Mouse (Mus musculus) megakaryocyte, embryonic 14.5 days (primary cell): ENCODE measurements around the gene Gm20388.

Source experiments
- FLI1 ChIP-seq: IDR thresholded peaks from 2 replicates; pipeline ENCODE4 v1.6.1; 2012; ENCODE audit warnings: low read length, inconsistent platforms, mixed read lengths
- GATA1 ChIP-seq: IDR thresholded peaks from 3 replicates; pipeline ENCODE4 v1.6.1; 2012; ENCODE audit warnings: mixed read lengths, low read length, inconsistent platforms, borderline replicate concordance

GRCm38 (mm10) chr8:120129547-120129946, 218.9 kb downstream of the Gm20388 start:
- TF ChIP-seq GATA1 = no peak
- no peak for TF ChIP-seq FLI1
